Mouse (Mus musculus): Measurements from ENCODE around the gene Sntg2.

- TF ChIP-seq POLR2A (IDR thresholded peaks at IDR 0.05; ENCODE audit: insufficient read length, low read depth) (no peak), POLR2AphosphoS2 (IDR thresholded peaks at IDR 0.05; ENCODE audit: insufficient read length, low read depth) (no peak), USF1 (IDR thresholded peaks at IDR 0.05; ENCODE audit: low read depth) (no peak)
These were observed 244.4 kb downstream of the Sntg2 start for GRCm38 (mm10) chr12:30128561-30129410.

Data from myocyte (in vitro differentiated cells).